Mouse (Mus musculus): Measurements from ENCODE around the gene Slc44a1. TPM values are rescaled to one million over a fixed set of nuclear protein-coding genes. Genes with fewer than 3 reads are reported as not detected.

Gene Slc44a1
- polyA plus RNA-seq, 1 experiment: 18.1 TPM

DNA sequence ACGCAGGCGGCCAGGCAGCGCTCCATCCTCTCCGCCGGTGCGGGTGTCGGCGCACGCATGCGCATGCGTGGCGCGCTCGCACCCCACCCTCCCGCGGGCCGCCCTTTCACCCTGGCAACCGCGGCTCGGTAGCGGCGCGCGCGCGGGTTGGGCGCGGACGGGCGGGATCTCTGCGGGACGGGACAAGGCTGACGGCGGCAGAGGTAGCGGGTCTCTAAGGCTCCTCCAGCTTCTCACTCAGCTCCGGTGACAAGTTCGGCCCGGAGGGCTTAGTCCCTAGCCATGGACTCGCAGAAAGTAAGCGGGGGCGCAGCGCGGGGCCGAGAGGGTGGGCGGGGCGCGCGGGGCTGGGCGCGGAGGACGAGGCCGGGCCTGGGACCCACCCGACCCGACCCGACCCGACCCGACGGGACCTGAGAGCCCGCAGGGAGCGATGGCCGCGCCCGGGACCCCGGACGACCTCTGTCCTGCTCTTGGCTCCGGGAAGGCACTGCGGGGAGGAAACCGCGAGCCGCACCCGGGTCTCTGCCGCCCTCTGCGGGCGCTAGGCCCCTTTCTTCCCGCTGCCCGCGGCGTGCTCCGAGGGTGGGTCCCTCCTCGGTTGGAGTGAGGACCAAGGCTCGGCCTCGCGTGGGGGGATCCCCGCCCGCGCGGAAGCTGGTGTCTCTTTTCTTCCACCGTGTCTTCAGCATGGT, 191.2 kb downstream of the Slc44a1 start, which contains the start of gene Fsd1l:
Gene Fsd1l, plus strand, starts transcription at position 156 of the 695 bp plus-strand sequence.
- under 1% methylated on average over 84 of the region's 88 CpGs for WGBS
- no peak for TF ChIP-seq POLR2A (IDR thresholded peaks at IDR 0.05; ENCODE audit: control insufficient read depth, extremely low read depth, insufficient read depth, low read length, poor library complexity)
- TF ChIP-seq CTCF (IDR thresholded peaks at IDR 0.05; ENCODE audit: borderline replicate concordance, control insufficient read depth, extremely low read depth, insufficient read depth, low read length, poor library complexity): no peak
- peak within 1 kb of the TSS; percentile 67 for H3K4me3 ChIP-seq (ENCODE audit: control insufficient read depth, insufficient read depth, low read length)
- no peaks in the 10 kb centered on the region; the same call in none of the 2 replicates for H3K4me1 ChIP-seq (replicated peaks; ENCODE audit: control insufficient read depth, insufficient read depth, low read length)
- H3K27me3 ChIP-seq (ENCODE audit: control insufficient read depth, insufficient read depth, low read length): no peaks in the 10 kb centered on the region; the same call in 1 of the 2 replicates
- no peaks in the 10 kb centered on the region for H3K36me3 ChIP-seq (ENCODE audit: control insufficient read depth, insufficient read depth, low read length)
- H3K27ac ChIP-seq (ENCODE audit: control insufficient read depth, insufficient read depth, low read length): no peak within 1 kb of the TSS
- peak; percentile 62 for DNase-seq

DNA sequence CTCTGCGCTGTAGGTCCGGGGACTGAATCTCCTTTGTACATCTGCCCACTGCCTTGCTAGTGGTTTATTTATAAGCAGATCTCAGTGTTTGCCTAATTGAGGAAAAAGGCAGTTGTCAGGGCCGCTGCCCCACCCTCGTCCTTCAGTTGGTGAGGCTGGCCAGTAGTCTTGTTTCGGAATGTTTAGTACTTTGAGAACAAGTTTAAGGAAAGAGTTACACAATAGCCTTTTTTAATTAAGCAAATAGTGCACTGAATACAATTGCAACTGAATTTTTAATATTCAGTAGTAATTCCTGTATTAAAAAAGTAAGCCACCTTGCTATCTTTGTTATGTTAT, 191.8 kb downstream of the Slc44a1 start:
- TF ChIP-seq CTCF (IDR thresholded peaks at IDR 0.05; ENCODE audit: borderline replicate concordance, control insufficient read depth, extremely low read depth, insufficient read depth, low read length, poor library complexity) (no peak), POLR2A (IDR thresholded peaks at IDR 0.05; ENCODE audit: control insufficient read depth, extremely low read depth, insufficient read depth, low read length, poor library complexity) (no peak)
- no peak overlapping the region for H3K27ac ChIP-seq (ENCODE audit: control insufficient read depth, insufficient read depth, low read length)
- H3K4me1 ChIP-seq (replicated peaks; ENCODE audit: control insufficient read depth, insufficient read depth, low read length): no peaks in the 10 kb centered on the region; the same call in none of the 2 replicates
- 8% methylated on average over 5 of the region's 5 CpGs for WGBS
- DNase-seq: no peak
- H3K27me3 ChIP-seq (ENCODE audit: control insufficient read depth, insufficient read depth, low read length): no peaks in the 10 kb centered on the region; the same call in 1 of the 2 replicates
- H3K36me3 ChIP-seq (ENCODE audit: control insufficient read depth, insufficient read depth, low read length): no peaks in the 10 kb centered on the region
- H3K4me3 ChIP-seq (ENCODE audit: control insufficient read depth, insufficient read depth, low read length): peak overlapping the region; percentile 67

DNA sequence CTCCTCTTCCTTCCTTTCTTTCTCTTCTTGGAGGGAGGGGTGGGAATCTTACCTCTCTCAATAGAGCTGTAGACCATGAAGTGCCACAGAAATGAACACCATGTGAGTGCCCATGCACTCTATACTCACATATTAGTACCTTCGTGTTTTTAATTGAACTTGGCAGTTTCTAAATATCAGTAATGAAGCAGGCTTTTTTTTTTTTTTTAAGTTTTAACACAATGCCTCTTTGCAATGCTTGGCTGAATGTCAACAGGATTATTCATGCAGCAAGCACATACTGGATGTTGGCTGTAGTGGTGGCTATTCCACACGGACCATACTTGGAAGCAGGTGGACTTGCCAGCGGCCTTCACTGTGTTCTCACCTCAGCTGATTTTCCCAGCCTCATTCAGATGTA, 195.1 kb downstream of the Slc44a1 start:
- H3K36me3 ChIP-seq (ENCODE audit: control insufficient read depth, insufficient read depth, low read length): no peaks in the 10 kb centered on the region
- DNase-seq: no peak
- no peaks in the 10 kb centered on the region; the same call in none of the 2 replicates for H3K4me1 ChIP-seq (replicated peaks; ENCODE audit: control insufficient read depth, insufficient read depth, low read length)
- no peaks in the 10 kb centered on the region; the same call in 1 of the 2 replicates for H3K27me3 ChIP-seq (ENCODE audit: control insufficient read depth, insufficient read depth, low read length)
- H3K4me3 ChIP-seq (ENCODE audit: control insufficient read depth, insufficient read depth, low read length): no peak overlapping the region
- WGBS: 92% methylated on average over 3 of the region's 3 CpGs
- TF ChIP-seq POLR2A (IDR thresholded peaks at IDR 0.05; ENCODE audit: control insufficient read depth, extremely low read depth, insufficient read depth, low read length, poor library complexity) (no peak), CTCF (IDR thresholded peaks at IDR 0.05; ENCODE audit: borderline replicate concordance, control insufficient read depth, extremely low read depth, insufficient read depth, low read length, poor library complexity) (no peak)
- no peak overlapping the region for H3K27ac ChIP-seq (ENCODE audit: control insufficient read depth, insufficient read depth, low read length)

DNA sequence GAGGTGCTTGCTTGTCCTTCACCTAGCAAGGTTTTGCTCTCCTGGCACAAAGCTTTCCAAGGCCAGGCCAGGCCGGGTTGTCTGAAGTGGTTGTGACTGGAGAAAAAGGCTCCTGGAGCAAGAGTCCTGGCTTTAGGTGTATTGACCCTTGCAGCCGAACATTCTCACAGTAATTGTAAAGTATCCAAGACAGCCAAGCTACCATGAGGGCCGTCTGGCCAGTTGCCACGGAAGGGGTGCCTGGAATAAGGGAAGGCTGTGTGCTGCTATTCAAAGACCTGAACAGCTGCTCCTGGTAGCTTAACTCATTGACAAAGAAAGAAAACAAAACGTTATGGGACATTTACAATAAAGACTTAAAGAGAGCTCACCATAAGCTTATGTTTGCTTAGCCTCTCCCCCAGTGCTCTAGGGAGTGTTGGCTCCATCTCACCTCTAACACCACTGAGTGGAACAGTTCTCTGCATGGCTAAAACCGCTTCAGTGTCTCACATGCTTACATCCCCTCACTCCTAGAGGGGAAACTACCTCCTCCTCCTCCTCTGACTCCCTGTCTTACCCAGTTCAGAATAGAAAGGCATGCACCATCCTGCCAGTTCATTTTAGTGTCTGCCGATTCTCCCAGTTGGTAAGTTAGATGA, 197.2 kb downstream of the Slc44a1 start:
- H3K27ac ChIP-seq (ENCODE audit: control insufficient read depth, insufficient read depth, low read length): no peak overlapping the region
- no peak for DNase-seq
- no peaks in the 10 kb centered on the region for H3K4me1 ChIP-seq (replicated peaks; ENCODE audit: control insufficient read depth, insufficient read depth, low read length)

DNA sequence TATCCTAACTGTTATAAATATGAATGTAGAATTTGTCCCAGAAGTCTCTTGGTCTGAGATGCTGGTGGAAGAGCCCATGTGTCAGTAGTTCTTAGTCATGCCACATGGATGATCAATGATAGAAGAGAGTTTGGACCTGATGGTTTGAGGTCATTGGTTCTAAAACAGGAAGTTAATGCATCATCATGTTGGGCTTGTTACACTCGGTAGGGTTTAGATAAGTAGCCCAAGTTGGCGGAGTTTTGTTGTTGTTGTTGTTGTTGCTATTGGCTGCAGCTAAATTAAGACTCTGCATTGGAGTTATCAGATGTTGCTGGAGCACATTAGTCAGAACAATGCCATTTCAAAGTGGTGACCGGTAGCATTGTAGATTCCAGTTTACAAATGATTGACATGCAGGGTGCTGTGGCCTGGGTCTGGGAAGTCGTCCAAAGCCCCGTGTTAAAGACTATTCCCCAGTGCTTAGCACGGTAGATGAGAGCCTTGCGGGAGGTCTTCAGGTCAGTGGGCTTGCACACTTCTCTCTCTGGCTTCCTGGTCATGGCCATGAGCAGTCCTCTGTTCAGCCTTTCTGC, 198.4 kb downstream of the Slc44a1 start:
- TF ChIP-seq CTCF (IDR thresholded peaks at IDR 0.05; ENCODE audit: borderline replicate concordance, control insufficient read depth, extremely low read depth, insufficient read depth, low read length, poor library complexity): no peak
- no peak for TF ChIP-seq POLR2A (IDR thresholded peaks at IDR 0.05; ENCODE audit: control insufficient read depth, extremely low read depth, insufficient read depth, low read length, poor library complexity)
- Histone ChIP-seq H3K4me1 (replicated peaks; ENCODE audit: control insufficient read depth, insufficient read depth, low read length) (no peaks in the 10 kb centered on the region), H3K4me3 (ENCODE audit: control insufficient read depth, insufficient read depth, low read length) (no peak overlapping the region), H3K27me3 (ENCODE audit: control insufficient read depth, insufficient read depth, low read length) (no peaks in the 10 kb centered on the region), H3K36me3 (ENCODE audit: control insufficient read depth, insufficient read depth, low read length) (no peaks in the 10 kb centered on the region), H3K27ac (ENCODE audit: control insufficient read depth, insufficient read depth, low read length) (no peak overlapping the region)
- DNase-seq: no peak
- 78% methylated on average over 7 of the region's 7 CpGs for WGBS

More for the DNA sequence above, 197.2 kb downstream of the Slc44a1 start:
- no peak for TF ChIP-seq CTCF (IDR thresholded peaks at IDR 0.05; ENCODE audit: borderline replicate concordance, control insufficient read depth, extremely low read depth, insufficient read depth, low read length, poor library complexity)
- no peak for TF ChIP-seq POLR2A (IDR thresholded peaks at IDR 0.05; ENCODE audit: control insufficient read depth, extremely low read depth, insufficient read depth, low read length, poor library complexity)
- H3K36me3 ChIP-seq (ENCODE audit: control insufficient read depth, insufficient read depth, low read length): no peaks in the 10 kb centered on the region
- H3K27me3 ChIP-seq (ENCODE audit: control insufficient read depth, insufficient read depth, low read length): no peaks in the 10 kb centered on the region
- no peak overlapping the region for H3K4me3 ChIP-seq (ENCODE audit: control insufficient read depth, insufficient read depth, low read length)
- 95% methylated on average over 7 of the region's 7 CpGs for WGBS

DNA sequence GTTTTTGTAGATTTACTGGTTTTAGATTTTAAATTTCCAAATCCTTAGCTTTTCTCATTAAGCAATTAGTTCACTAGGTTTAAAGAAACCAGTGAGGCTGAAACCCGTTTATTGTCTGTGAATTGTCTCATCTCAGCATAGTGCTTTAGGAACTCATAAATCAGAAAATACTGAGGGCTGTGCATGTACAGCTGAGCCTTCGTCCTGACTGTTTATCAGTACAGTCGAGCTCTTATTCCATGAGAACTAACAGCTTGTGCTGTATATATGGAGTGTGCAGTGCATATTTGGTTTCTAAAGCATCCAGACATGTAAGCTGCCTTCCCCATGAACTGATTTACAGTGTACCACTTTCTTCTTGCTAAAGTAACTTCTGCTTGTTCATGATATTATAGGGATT, 217.8 kb downstream of the Slc44a1 start:
- no peak overlapping the region for H3K4me3 ChIP-seq (ENCODE audit: control insufficient read depth, insufficient read depth, low read length)
- H3K27me3 ChIP-seq (ENCODE audit: control insufficient read depth, insufficient read depth, low read length): no peaks in the 10 kb centered on the region
- DNase-seq: no peak
- no peak overlapping the region for H3K27ac ChIP-seq (ENCODE audit: control insufficient read depth, insufficient read depth, low read length)
- TF ChIP-seq POLR2A (IDR thresholded peaks at IDR 0.05; ENCODE audit: control insufficient read depth, extremely low read depth, insufficient read depth, low read length, poor library complexity): no peak
- no peak for TF ChIP-seq CTCF (IDR thresholded peaks at IDR 0.05; ENCODE audit: borderline replicate concordance, control insufficient read depth, extremely low read depth, insufficient read depth, low read length, poor library complexity)
- H3K4me1 ChIP-seq (replicated peaks; ENCODE audit: control insufficient read depth, insufficient read depth, low read length): no peaks in the 10 kb centered on the region
- WGBS: 90% methylated on average over 3 of the region's 3 CpGs
- H3K36me3 ChIP-seq (ENCODE audit: control insufficient read depth, insufficient read depth, low read length): no peaks in the 10 kb centered on the region

Measured in thymus, adult 2 months (tissue).